Mouse (Mus musculus) limb, embryonic 14.5 days (tissue): ENCODE data around the gene Sec14l3. TPM values are rescaled to one million over a fixed set of nuclear protein-coding genes. Genes with fewer than 3 reads are reported as not detected.

Experiments
- ATAC-seq: fragments of 200-750 bp; cut with Nextera tagmentation; 2 replicates; pipeline ENCODE4 v1.8.0; 2017; ENCODE audit warnings: low read depth, moderate number of reproducible peaks, moderate TSS enrichment; ENCODE audit not compliant: low FRiP score
- DNase-seq: peaks from one replicate; pipeline ENCODE4 v3.0.0-alpha.2; 2015; ENCODE audit warnings: low spot score
- H3K27ac ChIP-seq: fragments of 300-500 bp; sonication (generic); replicated peaks from 2 replicates; pipeline ENCODE4 v1.5.1; 2014; ENCODE audit warnings: low read depth, mild to moderate bottlenecking, low read length, moderate library complexity, mixed read lengths
- H3K27me3 ChIP-seq: fragments of 300-500 bp; sonication (generic); 2 replicates; pipeline ENCODE4 v1.6.1; 2014; ENCODE audit warnings: low read length, mixed read lengths; ENCODE audit not compliant: control insufficient read depth, insufficient read depth
- H3K36me3 ChIP-seq: fragments of 300-500 bp; sonication (generic); 2 replicates; pipeline ENCODE4 v1.6.1; 2014; ENCODE audit warnings: mild to moderate bottlenecking, low read length, moderate library complexity, mixed read lengths; ENCODE audit not compliant: control insufficient read depth, insufficient read depth
- H3K4me1 ChIP-seq: fragments of 300-500 bp; sonication (generic); 2 replicates; pipeline ENCODE4 v1.6.1; 2014; ENCODE audit warnings: antibody characterized with exemption, low read length, mixed read lengths; ENCODE audit not compliant: control insufficient read depth, insufficient read depth
- H3K4me2 ChIP-seq: fragments of 300-500 bp; sonication (generic); replicated peaks from 2 replicates; pipeline ENCODE4 v1.6.1; 2014; ENCODE audit warnings: low read depth, mild to moderate bottlenecking, low read length, moderate library complexity; ENCODE audit not compliant: severe bottlenecking
- H3K4me3 ChIP-seq: fragments of 300-500 bp; sonication (generic); replicated peaks from 2 replicates; pipeline ENCODE4 v1.5.1; 2014; ENCODE audit warnings: low read length
- H3K9ac ChIP-seq: fragments of 300-500 bp; sonication (generic); 2 replicates; pipeline ENCODE4 v1.6.1; 2014; ENCODE audit warnings: mild to moderate bottlenecking, low read depth, low read length, moderate library complexity; ENCODE audit not compliant: severe bottlenecking
- H3K9me3 ChIP-seq: fragments of 300-500 bp; sonication (generic); 2 replicates; pipeline ENCODE4 v1.6.1; 2016; ENCODE audit warnings: low read length; ENCODE audit not compliant: control insufficient read depth
- POLR2A ChIP-seq: fragments of 200-500 bp; IDR thresholded peaks from 2 replicates; pipeline ENCODE4 v1.8.0; 2012; ENCODE audit warnings: inconsistent platforms, mild to moderate bottlenecking, moderate library complexity, borderline replicate concordance; ENCODE audit not compliant: insufficient read depth, insufficient read length; ENCODE audit errors: extremely low read depth
- WGBS: fragments of 180-500 bp; shearing (Covaris S2); extraction: QIAGEN DNeasy Blood & Tissue Kit; methylation state at CpG from one replicate; pipeline ENCODE4 v1.1.7; 2014; 5-methylcytosine and 5-hydroxymethylcytosine counted together
- polyA plus RNA-seq, 2 experiments: library from polyadenylated mRNA; depleted of rRNA in 1 of 2; stranded (reverse) in 1 of 2; unstranded in 1 of 2; fragments of >200 nt; fragmentation: Nextera tagmentation in 1 of 2; extraction: Ambion mirVana in 1 of 2; gene quantifications; 2 replicates each; pipeline versions ENCODE4 v1.2.1 to v1.2.3; 2012 to 2014

Gene Sec14l3
- polyA plus RNA-seq, 2 experiments: not detected

DNA sequence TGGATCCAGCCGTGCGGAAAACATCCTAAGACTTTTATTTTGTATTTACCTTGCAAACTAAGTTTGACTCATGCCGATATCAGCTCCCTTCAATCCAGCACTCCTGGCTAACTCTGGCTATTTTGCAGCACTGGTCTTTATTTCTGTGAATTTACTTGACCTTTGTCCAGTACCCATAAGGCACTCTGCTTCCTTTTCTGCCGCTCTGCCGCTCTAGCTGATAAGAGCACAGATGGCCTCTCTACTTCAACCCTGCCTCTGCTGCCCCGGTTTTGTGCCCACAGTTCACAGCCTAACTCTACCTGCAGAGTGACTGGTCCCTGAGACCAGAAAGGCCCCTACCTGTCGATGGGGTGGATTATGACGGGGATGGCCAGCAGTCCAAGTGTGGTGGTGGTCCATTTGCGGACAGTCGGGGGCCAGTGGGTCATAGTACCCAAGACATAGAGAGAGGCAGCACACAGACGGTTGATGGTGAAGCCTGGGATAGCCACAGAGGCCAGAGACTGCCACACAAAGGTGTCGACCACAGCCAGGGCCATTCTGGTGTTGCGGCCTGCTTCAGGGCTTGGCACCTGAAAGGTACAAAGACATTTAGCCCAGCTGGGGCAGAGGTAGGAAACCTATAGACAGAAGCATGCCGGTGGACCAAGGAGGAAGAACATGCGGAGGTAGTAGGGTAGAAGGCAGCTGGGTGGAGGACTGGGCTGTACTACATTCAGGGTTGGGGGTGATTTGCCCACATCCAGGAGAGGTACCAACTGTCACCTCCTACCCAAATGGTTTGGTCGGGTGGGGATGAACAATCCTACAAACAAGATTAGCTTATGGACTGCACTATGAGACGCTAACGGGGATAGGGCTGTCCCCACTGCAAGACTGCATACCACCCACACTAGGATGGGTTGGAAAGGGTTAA, 29.1 kb downstream of the Sec14l3 start:
- no peak overlapping the region; the same call in 1 of the 2 replicates for H3K4me3 ChIP-seq
- ATAC-seq (no peak), DNase-seq (no peak)
- H3K4me2 ChIP-seq: no peak overlapping the region
- no peak overlapping the region for H3K9ac ChIP-seq
- no peak for TF ChIP-seq POLR2A
- H3K9me3 ChIP-seq: no peaks in the 10 kb centered on the region
- WGBS: 85% methylated on average over 18 of the region's 18 CpGs
- H3K4me1 ChIP-seq: peaks cover 16% of the 10 kb centered on the region
- no peak overlapping the region for H3K27ac ChIP-seq
- no peaks in the 10 kb centered on the region for H3K27me3 ChIP-seq
- no peaks in the 10 kb centered on the region for H3K36me3 ChIP-seq

DNA sequence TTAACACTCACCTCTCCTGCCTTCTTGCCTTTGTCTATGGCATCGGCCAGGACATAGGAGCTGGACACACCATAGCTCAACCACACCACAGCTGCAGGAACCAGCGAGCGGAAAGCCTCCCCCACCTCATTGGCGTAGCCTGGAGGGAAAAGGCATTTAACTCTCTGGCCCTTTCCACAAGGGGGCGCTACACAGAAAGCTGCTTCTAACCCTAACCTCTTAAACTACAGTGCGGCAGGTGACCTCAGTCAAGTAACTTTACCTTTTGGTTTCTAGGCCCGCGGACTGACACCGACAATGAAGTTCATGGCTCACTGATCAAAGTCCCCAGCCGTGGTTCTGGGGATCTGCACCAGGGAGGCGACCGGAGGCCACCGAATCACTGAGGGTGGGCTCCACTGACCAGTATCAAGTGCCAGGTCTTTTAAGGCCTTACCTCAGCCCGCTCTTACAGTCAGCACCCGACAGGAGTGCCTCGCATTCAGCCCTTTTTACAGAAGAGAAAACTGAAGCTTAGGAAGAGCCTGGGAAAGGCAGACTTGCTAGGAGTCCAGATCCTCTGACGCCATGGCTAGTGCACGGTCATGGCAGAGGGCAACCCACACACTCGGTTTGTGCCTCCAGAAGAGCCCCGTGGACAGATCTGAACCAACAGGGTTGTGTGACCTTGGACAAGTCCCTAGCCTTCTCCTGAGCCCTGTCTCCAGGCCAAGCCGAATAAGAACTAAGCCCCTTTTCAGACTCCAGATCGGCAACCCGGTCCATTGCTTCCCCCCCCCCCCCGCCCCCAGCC, 29.9 kb downstream of the Sec14l3 start:
- peak overlapping the region; percentile 53 for H3K4me3 ChIP-seq
- no peaks in the 10 kb centered on the region for H3K9me3 ChIP-seq
- H3K9ac ChIP-seq: peak overlapping the region; percentile 59
- H3K36me3 ChIP-seq: no peaks in the 10 kb centered on the region
- DNase-seq: peak; percentile 51
- ATAC-seq: no peak
- no peaks in the 10 kb centered on the region for H3K27me3 ChIP-seq
- peaks cover 16% of the 10 kb centered on the region for H3K4me1 ChIP-seq
- H3K4me2 ChIP-seq: peak overlapping the region; percentile 69
- 7% methylated on average over 21 of the region's 24 CpGs for WGBS
- H3K27ac ChIP-seq: 0 out of 2 replicates have a peak overlapping the region, but pooled peaks have one; percentile 80
- TF ChIP-seq POLR2A: no peak

DNA sequence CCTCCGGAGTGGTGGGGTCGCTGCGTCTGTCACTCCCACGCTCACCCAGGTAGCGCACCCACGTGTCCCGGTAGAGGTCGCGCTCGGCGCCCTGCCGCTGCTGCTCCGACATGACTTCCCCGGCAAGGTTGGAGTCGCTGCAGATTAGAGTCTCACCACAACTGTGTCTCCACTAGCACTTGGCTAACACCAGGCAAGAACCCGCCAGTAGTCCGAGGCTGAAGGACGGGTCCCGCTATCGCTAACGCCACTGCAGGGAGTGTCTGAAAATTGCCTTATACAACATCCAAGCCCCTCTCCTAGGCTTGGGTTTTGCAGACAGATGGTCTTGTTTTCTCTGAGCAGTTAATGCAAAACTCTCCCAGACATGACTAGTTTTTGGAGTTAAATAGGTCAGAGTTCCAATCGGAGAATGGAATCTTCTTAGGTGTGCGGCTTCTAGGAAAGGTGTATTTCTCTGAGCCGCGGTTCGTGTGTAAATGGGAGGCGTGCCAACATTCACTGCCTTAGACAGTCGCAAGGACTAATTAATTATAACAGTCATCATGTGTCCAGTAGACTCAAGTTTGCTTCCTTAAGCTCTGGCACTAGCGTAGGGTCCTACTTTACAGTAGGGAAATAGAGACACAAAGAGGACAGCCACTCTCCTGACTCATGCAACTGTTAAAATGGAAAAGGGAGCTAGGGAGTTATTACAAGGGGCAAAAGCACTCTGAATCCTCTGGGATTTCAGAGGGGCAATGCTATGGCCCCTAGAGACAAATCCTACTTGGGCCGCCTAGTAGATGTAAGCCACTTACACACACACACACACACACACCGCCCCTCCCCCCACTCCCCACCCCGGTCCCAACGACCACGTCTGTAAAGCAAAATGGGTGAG, 30.8 kb downstream of the Sec14l3 start, which contains the start of gene Mtfp1:
TSS of gene Mtfp1 (minus strand) at position 275 of the 883 bp plus-strand sequence.
- DNase-seq (peak; percentile 31), ATAC-seq (no peak)
- WGBS: 6% methylated on average over 31 of the region's 34 CpGs
- Histone ChIP-seq H3K9me3 (no peaks in the 10 kb centered on the region), H3K4me2 (peak within 1 kb of the TSS; percentile 69), H3K36me3 (no peaks in the 10 kb centered on the region), H3K4me1 (peaks cover 16% of the 10 kb centered on the region), H3K9ac (peak within 1 kb of the TSS; percentile 63), H3K27me3 (no peaks in the 10 kb centered on the region), H3K4me3 (peak within 1 kb of the TSS; percentile 53), H3K27ac (peak within 1 kb of the TSS; percentile 80)
- no peak for TF ChIP-seq POLR2A

DNA sequence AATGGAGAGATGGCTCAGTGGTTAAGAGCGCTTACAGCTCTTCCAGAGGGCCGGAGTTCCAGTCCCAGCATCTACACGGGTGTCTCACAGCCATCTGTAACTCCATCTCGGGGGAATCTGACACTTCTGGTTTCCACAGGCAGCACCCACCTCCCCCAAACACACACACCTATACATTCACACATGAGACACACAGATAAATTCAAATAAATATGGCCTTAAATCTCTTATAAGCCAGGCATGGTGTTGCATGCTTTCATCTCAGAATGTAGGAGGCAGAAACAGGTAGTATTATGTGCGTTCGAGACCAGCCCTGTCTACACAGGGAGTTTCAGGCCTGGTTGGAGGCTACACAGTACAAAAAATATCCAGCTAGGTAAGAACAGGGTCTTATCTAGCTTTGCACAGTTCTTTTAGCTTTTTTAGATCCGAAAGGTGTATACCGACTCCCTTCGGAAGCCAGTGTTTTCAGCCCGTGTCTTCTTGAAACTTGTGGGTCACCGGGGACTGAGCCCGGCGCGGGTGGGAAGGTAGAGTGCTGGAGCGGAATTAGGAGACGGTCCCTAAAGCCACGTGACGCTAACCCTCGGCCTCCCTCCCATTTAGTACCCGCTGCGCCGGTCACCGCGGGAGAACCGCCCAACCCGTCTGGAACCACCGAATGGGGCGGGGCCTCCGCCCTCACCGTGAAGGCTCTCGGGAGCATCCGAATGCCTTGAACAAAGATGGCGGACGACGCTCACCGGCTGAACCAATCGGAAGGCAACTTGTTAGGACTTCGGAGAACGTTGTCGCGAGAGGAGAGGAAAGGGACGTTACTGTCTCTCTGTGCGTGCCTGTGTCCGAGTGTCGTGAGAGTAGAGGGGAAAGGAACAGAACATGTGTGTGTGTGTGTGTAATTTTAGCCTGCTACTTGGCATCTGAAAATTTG, 31.7 kb downstream of the Sec14l3 start:
- peak; percentile 96 for ATAC-seq
- TF ChIP-seq POLR2A: peak; percentile 91; the same call in 1 of the 2 replicates
- WGBS: 3% methylated on average over 45 of the region's 45 CpGs
- Histone ChIP-seq H3K4me1 (peaks cover 16% of the 10 kb centered on the region), H3K9me3 (no peaks in the 10 kb centered on the region), H3K27ac (peak overlapping the region; percentile 80), H3K27me3 (no peaks in the 10 kb centered on the region), H3K4me2 (peak overlapping the region; percentile 69), H3K4me3 (peak overlapping the region; percentile 53), H3K9ac (peak overlapping the region; percentile 63), H3K36me3 (no peaks in the 10 kb centered on the region)
- DNase-seq: peak; percentile 99
